Mouse (Mus musculus): ENCODE results near the gene Olfr1039.
"Not testable (repeated sequence)": the region's sequence is repeated elsewhere in the genome, so short reads cannot be mapped to it uniquely, and the experiment has no call there.

Gene Olfr1039

GRCm38 (mm10) chr2:86135828-86136227 lies at the start of gene Olfr1039:
TSS of gene Olfr1039 (minus strand) at chr2:86135928.
- DNase-seq (ENCODE audit: low read depth, low spot score): no peak

- no peak for DNase-seq (ENCODE audit: low read depth, low spot score)
Observed at GRCm38 (mm10) chr2:86179950-86180349, 44.2 kb upstream of the Olfr1039 start.

DNA sequence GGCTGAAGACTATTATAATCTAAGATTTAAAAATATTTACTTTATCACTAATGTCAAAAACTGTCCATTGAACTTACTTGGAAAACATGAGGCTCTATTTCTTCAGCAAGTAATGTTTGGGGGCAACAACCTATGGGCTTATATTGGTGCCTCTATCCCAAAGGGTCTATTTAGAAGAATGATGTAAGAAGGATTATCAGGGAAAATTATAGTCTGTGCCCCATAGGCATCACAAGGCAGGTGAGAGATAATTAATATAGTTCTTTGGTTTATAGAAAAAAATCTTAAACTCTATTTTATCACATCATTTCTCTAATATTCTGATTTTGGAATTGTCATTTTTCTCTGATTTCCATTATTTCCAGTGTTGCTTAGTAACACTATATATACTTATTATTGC lies 42.0 kb upstream of the Olfr1039 start, which contains the start of gene Olfr1044:
Gene Olfr1044 (minus strand): TSS at position 101 of the 400 bp plus-strand sequence.
- DNase-seq (ENCODE audit: low read depth, low spot score): no peak

GRCm38 (mm10) chr2:86175422-86175821 lies 39.7 kb upstream of the Olfr1039 start:
- DNase-seq (ENCODE audit: low read depth, low spot score): not testable (repeated sequence)

GRCm38 (mm10) chr2:86167422-86167821 lies 31.7 kb upstream of the Olfr1039 start, which contains the start of gene Olfr1043:
TSS of gene Olfr1043 (minus strand) at chr2:86167522.
- no peak for DNase-seq (ENCODE audit: low read depth, low spot score)

GRCm38 (mm10) chr2:86161738-86162137 lies 26.0 kb upstream of the Olfr1039 start, which contains the start of gene Olfr1042:
TSS of gene Olfr1042 (minus strand) at chr2:86161838.
- DNase-seq (ENCODE audit: low read depth, low spot score): no peak

- DNase-seq (ENCODE audit: low read depth, low spot score): no peak
Observed at GRCm38 (mm10) chr2:86146632-86147031, 10.9 kb upstream of the Olfr1039 start, which contains the start of gene Olfr1040. TSS of gene Olfr1040 (minus strand) at chr2:86146732.

DNA sequence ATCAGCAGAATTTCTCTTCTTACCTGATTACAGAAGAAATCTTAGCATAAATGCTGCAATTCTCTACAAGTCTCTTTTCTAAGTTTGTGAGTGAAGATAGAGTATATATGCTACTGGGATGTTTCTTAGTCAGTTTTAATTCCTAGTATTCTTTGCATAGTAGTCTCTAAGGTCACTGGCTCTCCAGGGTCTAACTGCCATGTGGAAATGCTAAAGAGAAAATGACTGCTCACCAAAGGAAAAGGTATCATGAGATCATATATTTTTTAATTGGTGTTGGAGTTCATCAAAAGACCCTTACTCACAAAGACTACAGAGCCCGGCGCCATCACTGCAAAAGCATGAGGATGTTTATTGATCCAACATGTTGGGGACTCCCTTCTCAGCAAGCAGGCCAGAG lies 48.4 kb downstream of the Olfr1039 start, which contains the start of gene Olfr1037:
Gene Olfr1037 (minus strand): TSS at position 101 of the 400 bp plus-strand sequence.
- no peak for DNase-seq (ENCODE audit: low read depth, low spot score)

- DNase-seq (ENCODE audit: low read depth, low spot score): not testable (repeated sequence)
Observed at GRCm38 (mm10) chr2:86080478-86080877, 55.2 kb downstream of the Olfr1039 start.
